Mouse (Mus musculus) brain, embryonic 14.5 days (tissue): ENCODE results near the gene Serpina6. TPM values are rescaled to one million over a fixed set of nuclear protein-coding genes. Genes with fewer than 3 reads are reported as not detected.
"Not testable (repeated sequence)": the region's sequence is repeated elsewhere in the genome, so short reads cannot be mapped to it uniquely, and the experiment has no call there.

Experiments
- DNase-seq: peaks from one replicate; pipeline ENCODE4 v3.0.0-alpha.2; 2011; ENCODE audit warnings: low read depth
- CTCF ChIP-seq: fragments of 200-500 bp; IDR thresholded peaks from 2 replicates; pipeline ENCODE4 v1.5.1; 2012; ENCODE audit warnings: inconsistent platforms, mild to moderate bottlenecking, moderate library complexity, borderline replicate concordance; ENCODE audit not compliant: insufficient read depth, insufficient read length; ENCODE audit errors: extremely low read depth
- POLR2A ChIP-seq: fragments of 200-500 bp; IDR thresholded peaks from 2 replicates; pipeline ENCODE4 v1.6.1; 2012; ENCODE audit warnings: mild to moderate bottlenecking, inconsistent platforms, borderline replicate concordance; ENCODE audit not compliant: poor library complexity, insufficient read depth, insufficient read length, severe bottlenecking; ENCODE audit errors: extremely low read depth
- polyA plus RNA-seq: library from polyadenylated mRNA; depleted of rRNA; stranded (reverse); fragments of >200 nt; gene quantifications from 2 replicates; pipeline ENCODE4 v1.2.3, GENCODE M21; 2012; rRNA removed

Serpina6 gene
- polyA plus RNA-seq, result 0.26 TPM in 1 of 2 replicates, not detected in the other

- no peak for DNase-seq
- TF ChIP-seq POLR2A, result no peak
- TF ChIP-seq CTCF, result no peak
These were observed at the start of gene Serpina6 for GRCm38 (mm10) chr12:103656848-103657626. TSS of gene Serpina6 (minus strand) at chr12:103657212.

GRCm38 (mm10) chr12:103706113-103706512, 49.1 kb upstream of the Serpina6 start:
- no peak for TF ChIP-seq POLR2A
- no peak for TF ChIP-seq CTCF
- no peak for DNase-seq

- TF ChIP-seq POLR2A (no peak), CTCF (no peak)
- DNase-seq, result no peak
These were observed 48.5 kb upstream of the Serpina6 start for GRCm38 (mm10) chr12:103705547-103705946.

GRCm38 (mm10) chr12:103700144-103700750, 43.2 kb upstream of the Serpina6 start:
- TF ChIP-seq CTCF (no peak), POLR2A (no peak)
- DNase-seq, result no peak

- DNase-seq, result no peak
- TF ChIP-seq CTCF (no peak), POLR2A (no peak)
These were observed 38.4 kb upstream of the Serpina6 start, which contains the start of gene Serpina1f for GRCm38 (mm10) chr12:103695429-103695828. TSS of gene Serpina1f (minus strand) at chr12:103695529.

GRCm38 (mm10) chr12:103688221-103688814, 31.3 kb upstream of the Serpina6 start:
- no peak for TF ChIP-seq CTCF
- no peak for TF ChIP-seq POLR2A

GRCm38 (mm10) chr12:103687021-103687420, 30.0 kb upstream of the Serpina6 start:
- DNase-seq, result no peak
- no peak for TF ChIP-seq POLR2A
- no peak for TF ChIP-seq CTCF

More at GRCm38 (mm10) chr12:103688221-103688814, 31.3 kb upstream of the Serpina6 start:
- peak; percentile 15 for DNase-seq

GRCm38 (mm10) chr12:103686050-103686449, 29.0 kb upstream of the Serpina6 start:
- TF ChIP-seq POLR2A, result no peak
- no peak for TF ChIP-seq CTCF
- DNase-seq, result no peak

GRCm38 (mm10) chr12:103685386-103685785, 28.4 kb upstream of the Serpina6 start:
- no peak for DNase-seq
- no peak for TF ChIP-seq POLR2A
- TF ChIP-seq CTCF, result no peak

GRCm38 (mm10) chr12:103683775-103684174, 26.8 kb upstream of the Serpina6 start:
- TF ChIP-seq POLR2A (no peak), CTCF (no peak)
- DNase-seq, result no peak

GRCm38 (mm10) chr12:103681739-103682138, 24.7 kb upstream of the Serpina6 start:
- TF ChIP-seq POLR2A, result no peak
- no peak for TF ChIP-seq CTCF
- DNase-seq, result no peak

- no peak for TF ChIP-seq CTCF
- TF ChIP-seq POLR2A, result no peak
- no peak for DNase-seq
These were observed 24.2 kb upstream of the Serpina6 start for GRCm38 (mm10) chr12:103681169-103681568.

GRCm38 (mm10) chr12:103679853-103680252, 22.8 kb upstream of the Serpina6 start:
- DNase-seq, result not testable (repeated sequence)
